Mouse (Mus musculus) myocyte (in vitro differentiated cells): ENCODE results near the gene Iqsec1.

Source experiments
- CEBPB ChIP-seq: IDR thresholded peaks from 2 replicates; pipeline ENCODE4 v1.6.1; 2011; ENCODE audit warnings: mild to moderate bottlenecking, moderate library complexity; ENCODE audit not compliant: poor library complexity, insufficient read depth, severe bottlenecking
- E2F4 ChIP-seq: IDR thresholded peaks from one replicate; pipeline ENCODE4 v1.6.1; 2011; ENCODE audit warnings: mild to moderate bottlenecking, control low read depth, moderate library complexity; ENCODE audit not compliant: insufficient read depth
- MAX ChIP-seq: IDR thresholded peaks from one replicate; pipeline ENCODE4 v1.6.1; 2011; ENCODE audit warnings: low read depth, mild to moderate bottlenecking, control low read depth
- MYOD1 ChIP-seq, 3 experiments: IDR thresholded peaks; one replicate each; pipeline ENCODE4 v1.6.1; 2011; ENCODE audit warnings: control low read depth in 2 of 3, low read depth in 2 of 3, mild to moderate bottlenecking in 2 of 3, moderate library complexity in 1 of 3; ENCODE audit not compliant: insufficient read length in 2 of 3, control insufficient read depth in 1 of 3
- MYOG ChIP-seq, 3 experiments: IDR thresholded peaks; one replicate each; pipeline ENCODE4 v1.6.1; 2011; ENCODE audit warnings: control low read depth in 2 of 3, low read depth in 2 of 3, mild to moderate bottlenecking in 2 of 3; ENCODE audit not compliant: insufficient read length in 2 of 3, control insufficient read depth in 1 of 3, insufficient read depth in 1 of 3
- POLR2A ChIP-seq: IDR thresholded peaks from one replicate; pipeline ENCODE4 v1.6.1; 2011; ENCODE audit warnings: low read depth, mild to moderate bottlenecking, control low read depth, moderate library complexity; ENCODE audit not compliant: insufficient read length
- SRF ChIP-seq: IDR thresholded peaks from one replicate; pipeline ENCODE4 v1.6.1; 2011; ENCODE audit warnings: low read depth; ENCODE audit not compliant: control insufficient read depth, insufficient read length
- TCF12 ChIP-seq: IDR thresholded peaks from one replicate; pipeline ENCODE4 v1.6.1; 2011; ENCODE audit warnings: mild to moderate bottlenecking, control low read depth; ENCODE audit not compliant: poor library complexity, insufficient read depth, severe bottlenecking

DNA sequence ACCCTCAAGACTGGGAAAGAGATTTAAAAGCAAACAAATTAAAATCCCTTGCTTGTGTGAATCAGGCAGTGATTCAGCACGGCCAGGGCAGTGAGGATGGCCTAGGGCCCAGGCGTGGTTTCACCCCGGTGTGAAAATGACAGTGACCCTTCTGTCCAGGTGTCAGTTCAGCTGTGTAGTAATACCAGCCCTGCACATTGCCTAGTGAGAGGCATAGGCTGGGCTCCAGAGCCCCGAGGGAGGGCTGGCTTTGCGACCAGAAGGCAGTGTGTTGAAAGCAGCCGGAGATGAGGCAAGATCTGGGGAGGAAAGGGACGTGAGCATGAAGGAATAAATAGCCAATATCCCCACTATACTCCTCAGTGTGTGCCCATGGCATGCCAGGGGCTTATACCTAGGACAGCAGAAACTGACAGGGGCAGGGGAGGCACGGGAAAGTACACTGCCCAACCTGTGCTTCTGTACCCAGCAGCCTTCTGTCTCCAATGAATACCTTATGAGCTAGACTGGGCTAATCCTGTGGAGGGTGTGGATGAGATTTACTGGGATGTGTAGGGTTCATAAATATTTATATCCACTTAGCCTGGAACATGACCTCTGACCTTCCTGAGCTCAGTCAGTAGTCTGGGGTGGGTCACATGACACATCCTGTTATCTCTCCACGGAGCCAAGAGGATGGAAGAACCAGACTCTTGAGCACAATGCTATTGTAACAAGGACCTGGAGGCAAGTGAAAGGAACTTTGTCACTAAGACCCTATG lies 25.9 kb upstream of the Iqsec1 start:
- no peak for TF ChIP-seq POLR2A
- no peak for TF ChIP-seq SRF
- no peak for TF ChIP-seq MAX
- TF ChIP-seq MYOD1 (IDR thresholded peaks at IDR 0.05; ENCODE audit: control insufficient read depth in 1 of 3, insufficient read length in 2 of 3, low read depth in 2 of 3), result no peak
- TF ChIP-seq E2F4, result no peak
- TF ChIP-seq MYOG (IDR thresholded peaks at IDR 0.05; ENCODE audit: control insufficient read depth in 1 of 3, insufficient read depth in 1 of 3, insufficient read length in 2 of 3, low read depth in 2 of 3), result no peak
- TF ChIP-seq CEBPB, result no peak
- TF ChIP-seq TCF12, result no peak
